Mouse (Mus musculus) ovary, postnatal 10 days (tissue): Measurements from ENCODE around the gene Gcnt2.
"Not testable (repeated sequence)": the region's sequence is repeated elsewhere in the genome, so short reads cannot be mapped to it uniquely, and the experiment has no call there.

ENCODE experiments used
- DNase-seq: peaks from one replicate; pipeline ENCODE4 v3.0.0; 2022; ENCODE audit warnings: low spot score

The Gcnt2 gene

DNA sequence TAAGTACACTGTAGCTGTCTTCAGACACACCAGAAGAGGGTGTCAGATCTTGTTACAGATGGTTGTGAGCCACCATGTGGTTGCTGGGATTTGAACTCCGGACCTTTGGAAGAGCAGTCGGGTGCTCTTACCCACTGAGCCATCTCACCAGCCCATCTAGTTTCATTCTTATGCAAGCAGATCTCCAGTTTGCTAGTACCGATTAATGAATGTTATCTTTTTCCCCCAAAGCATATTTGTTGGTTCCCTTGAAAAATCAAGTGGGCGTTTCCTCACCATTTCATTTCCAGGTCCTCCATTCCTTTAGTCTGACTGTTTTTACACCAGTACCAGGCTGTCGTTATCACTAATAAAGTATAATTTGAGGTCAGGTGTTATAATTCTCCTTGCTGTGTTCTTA lies 139.0 kb downstream of the Gcnt2 start:
- DNase-seq: not testable (repeated sequence)

DNA sequence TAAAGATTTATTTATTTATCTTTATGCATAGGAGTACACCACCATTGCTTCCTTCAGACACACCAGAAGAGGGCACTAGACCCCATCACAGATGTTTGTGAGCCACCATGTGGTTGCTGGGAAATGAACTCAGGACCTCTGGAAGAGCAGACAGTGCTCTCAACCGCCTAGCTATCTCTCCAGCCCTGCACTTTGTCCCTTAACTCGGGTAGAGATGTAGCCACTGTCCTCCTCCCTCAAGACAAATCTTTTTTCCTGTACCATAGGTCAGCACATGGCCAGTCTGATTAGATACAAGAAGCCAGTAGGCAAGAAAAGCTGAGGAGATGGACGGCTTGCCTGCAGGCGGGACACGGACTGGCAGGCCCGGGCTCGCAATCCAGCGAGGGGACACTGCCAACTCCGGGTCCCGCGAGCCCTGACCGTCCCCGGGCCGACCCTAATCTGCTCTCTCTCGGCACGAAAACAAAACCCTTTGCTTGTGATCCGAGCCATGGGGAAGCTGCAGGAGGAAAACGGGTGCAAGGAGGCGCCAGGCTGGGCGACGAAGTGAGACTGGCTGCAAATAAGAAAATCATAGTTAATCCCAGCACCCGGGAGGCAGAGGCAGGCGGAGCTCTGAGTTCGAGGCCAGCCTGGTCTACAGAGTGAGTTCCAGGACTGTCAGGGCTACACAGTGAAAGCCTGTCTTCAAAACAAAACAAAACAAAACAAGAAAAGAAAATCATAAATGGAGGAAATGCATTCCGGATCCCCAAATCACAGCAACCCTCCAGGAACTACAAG lies 140.8 kb downstream of the Gcnt2 start:
- DNase-seq: peak; percentile 46

DNA sequence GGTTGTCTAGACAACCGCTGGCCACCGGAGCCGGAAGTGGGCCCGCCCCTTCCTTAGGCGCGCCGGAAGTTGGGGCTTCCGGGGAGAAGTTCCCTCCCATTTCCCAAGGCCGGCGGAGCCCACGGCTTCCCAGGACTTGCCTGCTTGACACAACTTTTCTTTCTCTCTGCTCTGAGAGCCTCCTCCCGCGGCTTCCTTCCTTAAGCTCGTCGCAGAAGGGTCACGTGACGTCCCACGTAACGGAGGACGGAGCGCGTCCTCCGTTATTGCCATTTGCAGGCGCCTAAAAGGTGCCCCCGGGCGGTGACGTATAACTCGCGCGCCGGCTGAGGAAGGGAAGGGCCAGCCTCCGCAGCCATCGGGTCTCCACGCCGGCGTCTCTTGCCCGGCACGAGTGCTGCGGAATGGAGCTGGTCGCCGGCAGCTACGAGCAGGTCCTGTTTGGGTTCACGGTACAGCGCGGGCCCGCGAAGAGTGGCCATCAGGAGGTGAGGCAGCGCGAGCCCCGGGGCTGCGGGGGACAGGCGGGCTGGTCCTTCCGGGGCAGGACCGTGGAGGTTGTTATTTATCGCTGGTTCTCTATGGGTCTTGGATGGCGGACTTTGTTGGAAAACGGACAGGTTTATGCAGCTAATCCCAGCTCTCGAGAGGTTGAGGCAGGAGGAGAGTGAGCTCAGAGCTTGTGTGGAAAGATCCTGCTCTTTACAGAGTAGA lies 141.5 kb downstream of the Gcnt2 start, which contains the start of gene Pak1ip1:
Pak1ip1 (plus strand) TSS at position 98 of the 714 bp plus-strand sequence.
- DNase-seq: peak; percentile 92

DNA sequence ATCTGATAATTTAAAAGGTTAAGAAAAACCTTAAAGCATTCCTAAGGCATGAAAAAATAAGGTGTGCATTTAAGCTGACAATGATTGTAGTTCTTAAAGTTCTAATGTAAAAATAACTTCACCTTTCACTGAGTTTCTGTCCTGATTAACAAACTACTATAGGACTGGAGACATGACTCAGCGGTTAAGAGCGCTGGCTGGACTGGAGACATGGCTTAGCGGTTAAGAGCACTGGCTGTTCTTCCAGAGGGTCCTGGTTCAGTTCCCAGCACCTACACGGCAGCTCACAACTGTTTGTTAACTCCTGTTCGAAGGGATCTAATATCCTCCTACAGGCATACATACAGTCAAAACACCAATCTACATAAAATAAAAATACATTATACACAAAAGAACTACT lies 142.4 kb downstream of the Gcnt2 start:
- no peak for DNase-seq

DNA sequence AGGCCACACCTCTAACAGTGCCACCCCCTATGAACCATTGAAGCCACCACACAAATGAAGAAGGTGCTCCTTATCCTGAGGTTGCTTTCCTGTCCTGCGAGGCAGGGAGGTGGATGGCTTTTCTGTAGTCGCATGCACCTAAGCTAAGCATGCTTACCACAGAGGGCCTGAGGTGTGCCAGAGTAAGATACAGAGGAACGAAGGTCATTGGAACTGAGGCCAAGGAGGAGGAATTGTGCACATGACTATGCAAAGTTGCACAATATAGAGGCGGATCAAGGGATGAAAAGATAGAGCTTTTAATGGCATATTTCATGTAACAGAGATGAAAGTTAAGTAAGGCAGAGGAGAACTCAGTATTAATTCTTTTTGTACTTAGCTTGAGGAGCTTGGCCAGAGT lies 146.7 kb downstream of the Gcnt2 start:
- no peak for DNase-seq

DNA sequence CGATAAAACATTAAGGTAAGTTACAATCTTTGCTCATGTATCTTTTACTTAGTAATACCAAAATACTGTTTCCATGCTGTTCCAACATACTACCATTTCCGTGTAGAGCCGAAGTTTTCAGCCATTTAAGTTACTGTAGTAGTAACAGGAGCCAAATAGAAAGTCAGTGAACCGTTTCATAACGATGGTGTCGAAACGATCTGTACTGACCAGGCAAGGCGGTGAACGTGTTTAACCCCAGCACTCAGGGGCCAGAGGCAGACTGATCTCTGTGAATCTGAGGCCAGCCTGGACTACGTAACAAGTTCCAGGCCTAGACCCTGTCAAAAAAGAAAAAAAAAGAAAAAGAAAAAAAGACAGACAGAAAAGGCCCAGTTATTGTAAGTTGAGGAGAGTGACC lies 148.7 kb downstream of the Gcnt2 start:
- no peak for DNase-seq

DNA sequence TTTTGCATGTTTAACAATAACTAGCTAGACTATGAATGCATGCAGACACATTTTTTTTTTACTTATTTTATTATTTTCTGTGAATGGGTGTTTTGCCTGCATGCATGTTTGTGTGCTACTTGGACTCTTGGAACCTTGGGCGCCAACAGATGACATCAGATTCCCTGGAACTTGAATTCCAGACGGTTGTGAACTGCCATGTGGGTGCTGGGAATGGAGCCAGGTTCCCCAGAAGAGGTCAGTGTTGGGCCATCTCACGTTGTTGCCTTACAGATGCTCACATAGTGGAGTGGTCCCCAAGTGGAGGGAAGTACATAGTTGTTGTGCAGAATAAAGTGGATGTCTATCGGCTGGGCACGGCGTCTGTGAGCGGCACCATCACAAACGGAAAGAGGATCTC lies 149.4 kb downstream of the Gcnt2 start:
- DNase-seq: no peak
